Mouse (Mus musculus) cortical plate, adult 2 months (tissue): ENCODE data around the gene Stk16. TPM values are rescaled to one million over a fixed set of nuclear protein-coding genes. Genes with fewer than 3 reads are reported as not detected.
A peak's percentile ranks its signal among the peaks of the same experiment; 100 is the strongest.

Source experiments
- H3K27ac ChIP-seq: fragments of 200-500 bp; 2 replicates; pipeline ENCODE4 v1.5.1; 2012; ENCODE audit warnings: low read length, control low read depth, inconsistent platforms; ENCODE audit not compliant: insufficient read depth
- H3K4me1 ChIP-seq: fragments of 200-500 bp; 2 replicates; pipeline ENCODE4 v1.6.1; 2011; ENCODE audit warnings: low read length; ENCODE audit not compliant: control insufficient read depth, insufficient read depth
- H3K4me3 ChIP-seq: fragments of 200-500 bp; 2 replicates; pipeline ENCODE4 v1.5.1; 2011; ENCODE audit warnings: mild to moderate bottlenecking, low read length, control low read depth; ENCODE audit not compliant: insufficient read depth
- CTCF ChIP-seq: fragments of 200-500 bp; IDR thresholded peaks from 2 replicates; pipeline ENCODE4 v1.5.1; 2011; ENCODE audit warnings: mild to moderate bottlenecking, control low read depth, low read length; ENCODE audit not compliant: insufficient read depth; ENCODE audit errors: extremely low read depth
- POLR2A ChIP-seq: fragments of 200-500 bp; IDR thresholded peaks from 2 replicates; pipeline ENCODE4 v1.6.1; 2011; ENCODE audit warnings: mild to moderate bottlenecking, low read length, control low read depth; ENCODE audit not compliant: insufficient read depth; ENCODE audit errors: extremely low read depth
- polyA plus RNA-seq: library from polyadenylated mRNA; depleted of rRNA; stranded (reverse); fragments of >200 nt; gene quantifications from 2 replicates; pipeline ENCODE4 v1.2.3, GENCODE M21; 2012

Gene Stk16
- polyA plus RNA-seq, 1 experiment, result 159 TPM

DNA sequence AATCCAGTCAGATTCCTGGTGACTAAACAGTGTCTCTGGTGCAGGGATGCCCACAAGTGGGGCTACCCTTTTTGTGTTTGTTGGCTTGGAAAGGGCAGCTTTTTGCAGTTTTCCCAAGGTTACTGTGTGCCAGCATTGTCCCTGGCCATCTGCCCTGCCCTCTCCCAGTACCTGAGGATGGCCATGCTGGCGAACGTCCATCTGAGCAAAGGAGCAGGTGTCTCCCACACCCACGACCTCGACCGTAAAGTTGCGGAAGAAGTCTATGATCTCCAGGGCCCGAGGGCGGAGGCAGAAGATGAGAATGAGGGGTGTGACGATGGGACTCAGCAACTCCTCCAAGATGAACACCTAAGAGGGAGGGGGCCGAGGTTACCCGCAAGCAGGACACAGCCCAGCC, 25.1 kb upstream of the Stk16 start:
- no peak for TF ChIP-seq POLR2A
- TF ChIP-seq CTCF, result no peak
- H3K4me1 ChIP-seq, result no peaks in the 10 kb centered on the region
- no peak overlapping the region for H3K4me3 ChIP-seq
- H3K27ac ChIP-seq, result no peak overlapping the region

DNA sequence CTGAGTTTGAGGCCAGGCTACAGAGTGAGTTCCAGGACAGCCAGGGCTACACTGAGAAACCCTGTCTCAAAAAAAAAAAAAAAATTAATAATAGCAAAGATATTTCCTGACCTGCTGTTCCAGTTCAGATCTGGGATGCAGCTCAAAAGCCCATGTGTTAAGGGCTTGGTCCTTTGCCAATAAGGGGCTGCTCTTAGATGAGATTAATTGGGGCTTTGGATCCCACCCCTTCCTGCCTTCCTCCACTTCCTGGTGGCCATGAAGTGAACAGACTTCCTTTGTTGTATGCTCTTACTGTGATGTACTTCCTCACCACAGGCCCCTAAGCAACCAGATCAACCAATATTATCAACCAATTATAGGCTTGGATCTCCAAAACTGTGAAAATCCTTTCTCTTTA, 23.5 kb upstream of the Stk16 start:
- no peak overlapping the region for H3K27ac ChIP-seq
- H3K4me1 ChIP-seq, result 0 out of 2 replicates have a peak, but pooled peaks cover 1% of the 10 kb centered on the region
- no peak overlapping the region for H3K4me3 ChIP-seq
- TF ChIP-seq POLR2A (no peak), CTCF (no peak)

DNA sequence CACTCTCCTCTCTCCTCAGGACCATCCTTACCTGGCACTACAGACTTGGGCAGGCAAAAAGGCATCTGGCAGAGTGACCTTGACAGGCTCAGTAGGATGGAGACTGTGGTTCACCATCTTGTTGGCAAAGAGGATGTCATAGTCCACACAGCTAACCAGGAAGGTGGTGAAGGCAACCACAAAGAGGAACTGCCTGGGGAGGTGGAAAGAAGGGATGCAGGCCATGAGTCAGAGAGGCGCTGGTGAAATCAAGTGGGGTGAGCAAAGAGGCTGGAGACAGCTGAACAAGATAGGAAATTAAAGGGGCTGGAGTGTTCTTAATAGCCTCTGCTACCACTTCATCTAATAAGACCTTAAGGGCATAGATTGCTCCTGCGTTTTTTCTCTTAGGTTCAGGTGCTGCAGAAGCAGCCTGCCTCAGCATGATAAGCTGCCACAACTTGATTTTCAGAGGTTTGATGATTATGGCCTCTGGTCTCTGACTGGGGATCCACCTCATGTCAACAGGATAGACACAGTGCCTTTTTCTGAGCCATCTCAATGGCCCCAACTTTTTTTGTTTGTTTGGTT, 22.6 kb upstream of the Stk16 start:
- H3K27ac ChIP-seq, result no peak overlapping the region
- TF ChIP-seq CTCF, result no peak
- TF ChIP-seq POLR2A, result no peak
- no peak overlapping the region for H3K4me3 ChIP-seq
- H3K4me1 ChIP-seq, result peaks cover 1% of the 10 kb centered on the region; the same call in 1 of the 2 replicates

DNA sequence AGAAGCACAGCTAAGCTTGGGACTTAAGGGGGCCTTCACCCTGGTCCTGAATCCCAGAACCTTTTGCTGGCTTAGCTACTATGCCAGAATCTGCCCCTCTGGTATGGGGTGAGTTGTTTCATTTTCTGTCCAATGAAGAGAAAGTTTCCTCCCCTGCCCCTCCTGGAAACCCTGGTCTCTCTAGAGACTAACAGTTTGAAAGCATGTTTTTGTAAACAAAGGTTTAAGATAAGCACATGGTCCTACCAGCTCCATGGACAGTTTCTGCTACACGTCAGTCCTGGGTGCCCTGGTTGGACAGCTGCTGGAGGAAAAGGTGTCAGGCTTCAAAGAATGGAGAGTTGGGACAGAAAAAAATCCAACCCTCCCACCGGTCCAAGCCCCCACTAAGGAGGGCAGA, 20.1 kb upstream of the Stk16 start:
- no peak overlapping the region for H3K27ac ChIP-seq
- H3K4me3 ChIP-seq, result peak overlapping the region; percentile 93; the same call in 1 of the 2 replicates
- no peak for TF ChIP-seq POLR2A
- no peak for TF ChIP-seq CTCF

DNA sequence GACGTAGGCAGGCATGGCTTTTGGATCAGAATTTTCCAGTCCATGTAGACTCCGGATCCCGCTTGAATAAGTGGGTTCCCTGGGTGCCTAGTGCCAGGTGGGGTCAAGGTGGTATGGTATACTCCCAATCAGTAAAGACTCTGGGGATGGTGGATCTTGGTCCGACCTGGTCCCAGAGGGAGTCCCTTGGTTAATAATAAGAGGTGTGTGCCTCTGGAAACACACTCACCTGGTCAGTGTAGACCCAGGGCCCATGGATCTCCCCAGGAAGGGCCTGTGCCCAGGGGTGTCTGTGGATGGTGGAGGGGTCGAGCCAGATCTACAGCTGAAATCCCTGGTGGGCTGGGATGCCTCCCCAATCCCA, 19.4 kb upstream of the Stk16 start:
- TF ChIP-seq POLR2A (no peak), CTCF (no peak)
- Histone ChIP-seq H3K4me3 (peak overlapping the region; percentile 93), H3K27ac (0 out of 2 replicates have a peak overlapping the region, but pooled peaks have one; percentile 58), H3K4me1 (peaks cover 3% of the 10 kb centered on the region; the same call in 1 of the 2 replicates)

More for the DNA sequence above, 20.1 kb upstream of the Stk16 start:
- peaks cover 3% of the 10 kb centered on the region; the same call in 1 of the 2 replicates for H3K4me1 ChIP-seq

DNA sequence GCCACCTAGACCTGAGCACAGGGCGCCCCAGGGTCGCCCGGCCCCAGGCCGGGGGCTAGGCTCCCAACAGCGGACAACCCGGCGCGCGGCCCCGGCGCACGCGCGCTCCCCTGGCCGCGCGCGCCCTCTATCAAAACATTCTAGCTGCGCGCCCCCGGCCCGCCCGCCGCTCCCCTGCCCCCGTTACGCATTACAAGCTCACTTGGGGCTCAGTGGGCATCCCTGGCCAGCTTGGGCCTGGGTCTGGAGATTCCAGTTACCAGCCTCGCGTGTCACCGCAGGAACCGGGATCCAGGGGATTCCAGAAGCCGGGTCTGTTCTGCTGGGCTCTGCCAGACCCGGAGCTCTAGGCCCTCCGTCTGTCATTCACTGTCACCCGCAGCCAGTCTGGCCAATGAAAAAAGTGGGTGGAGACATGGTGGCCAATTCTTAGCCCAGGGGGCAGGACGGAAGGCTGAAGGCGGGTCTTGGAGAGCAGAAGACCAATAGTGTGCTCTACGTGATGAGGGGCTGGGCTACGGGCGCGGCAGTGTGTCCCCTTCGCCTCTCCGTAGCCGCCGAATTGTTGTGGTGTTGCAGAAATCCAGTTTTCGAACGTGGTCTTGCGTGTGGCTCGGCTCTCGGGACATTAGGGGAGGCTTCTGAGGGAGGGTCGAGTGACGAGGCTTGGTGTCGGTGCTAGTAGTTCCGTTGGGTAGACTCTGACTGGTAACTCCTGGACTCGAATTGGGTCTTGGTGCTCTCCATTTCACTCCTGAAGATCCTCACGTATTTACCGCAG, 18.8 kb upstream of the Stk16 start, which contains the start of the genes Ankzf1 and Atg9a:
Gene Ankzf1, plus strand, starts transcription at position 530 of the 781 bp plus-strand sequence.
Gene Atg9a, minus strand, starts transcription at position 575 of the 781 bp plus-strand sequence.
- Histone ChIP-seq H3K27ac (peak within 1 kb of the TSS; percentile 85), H3K4me1 (peaks cover 3% of the 10 kb centered on the region; the same call in 1 of the 2 replicates), H3K4me3 (peak within 1 kb of the TSS; percentile 93)
- no peak for TF ChIP-seq CTCF
- peak; percentile 80 for TF ChIP-seq POLR2A

DNA sequence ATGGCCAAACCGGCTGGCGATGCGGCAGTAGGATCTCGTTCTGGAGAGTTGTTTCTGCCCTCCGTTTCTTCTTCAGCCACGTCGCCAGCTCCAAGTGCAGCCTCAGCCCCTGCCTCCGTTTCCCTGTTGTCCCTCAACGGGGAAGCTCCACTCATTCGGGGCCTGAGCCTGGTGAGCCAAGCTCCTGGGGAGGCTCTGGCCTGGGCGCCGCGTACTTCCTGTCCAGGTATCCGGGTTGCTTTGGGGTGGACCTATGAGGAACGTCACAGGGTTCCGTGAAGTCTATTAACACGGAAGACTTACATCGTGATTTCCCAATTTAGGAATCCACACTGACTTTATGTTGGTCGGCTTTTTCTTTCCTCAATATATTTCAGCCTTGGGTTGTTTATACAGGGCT, 18.2 kb upstream of the Stk16 start:
- TF ChIP-seq CTCF, result no peak
- peak; percentile 14; the same call in 1 of the 2 replicates for TF ChIP-seq POLR2A
- Histone ChIP-seq H3K4me3 (peak overlapping the region; percentile 93), H3K27ac (peak overlapping the region; percentile 85), H3K4me1 (peaks cover 3% of the 10 kb centered on the region; the same call in 1 of the 2 replicates)

DNA sequence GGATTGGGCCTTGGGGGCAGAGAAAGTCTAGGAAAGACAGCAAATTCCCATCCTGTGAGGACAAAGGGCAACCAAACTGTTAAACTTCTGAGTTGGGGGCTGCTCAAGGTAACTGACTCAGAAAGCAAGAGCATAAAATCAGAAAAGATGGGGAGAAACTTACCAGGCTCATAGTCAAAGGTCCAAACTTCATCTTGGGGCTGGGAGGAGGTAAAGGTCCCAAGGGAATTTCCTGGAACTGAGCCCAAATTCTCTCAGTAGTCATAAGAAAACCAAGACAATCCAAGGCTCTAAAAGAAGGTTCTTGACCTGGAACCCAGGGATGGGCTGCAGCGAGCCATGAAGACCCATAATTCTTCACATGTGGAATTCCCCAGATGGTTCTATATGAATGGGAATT, 9.4 kb upstream of the Stk16 start:
- Histone ChIP-seq H3K27ac (no peak overlapping the region), H3K4me1 (no peaks in the 10 kb centered on the region), H3K4me3 (no peak overlapping the region)
- TF ChIP-seq POLR2A (no peak), CTCF (no peak)

DNA sequence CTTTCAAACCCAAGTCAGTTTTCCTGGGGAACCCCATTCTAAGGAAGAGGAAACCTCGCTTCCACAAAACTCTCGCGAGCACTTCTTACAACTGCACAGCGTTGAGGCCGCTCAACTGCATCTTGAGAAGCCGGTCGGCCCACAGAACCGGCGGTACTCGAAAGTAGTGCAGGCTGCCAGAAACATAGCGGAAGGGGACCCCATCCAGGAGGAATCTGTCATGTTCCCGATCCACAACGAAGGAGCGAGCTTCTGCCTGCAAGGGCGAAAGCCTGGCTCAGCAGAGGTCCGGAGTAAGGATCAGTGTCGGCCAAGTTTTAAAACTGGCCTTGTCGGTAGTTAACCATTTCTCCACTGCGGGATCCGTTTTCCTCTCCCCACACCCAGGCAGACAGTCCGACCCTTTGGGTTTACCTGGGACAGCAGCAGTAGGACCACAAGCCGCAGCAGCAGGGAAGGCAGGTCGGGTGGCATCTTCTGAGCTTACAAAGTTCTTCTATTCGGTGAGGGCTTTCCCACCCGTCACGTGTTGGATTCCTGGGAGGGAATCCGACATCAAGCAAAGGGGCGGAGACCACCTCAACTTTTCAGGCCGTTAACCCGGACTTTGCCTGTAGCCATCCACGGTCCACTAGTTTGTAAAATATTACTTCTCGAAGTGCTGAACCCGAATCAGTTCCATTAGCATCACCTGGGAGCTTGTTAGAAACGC, 1.5 kb upstream of the Stk16 start:
- no peak overlapping the region for H3K27ac ChIP-seq
- no peak for TF ChIP-seq CTCF
- no peak for TF ChIP-seq POLR2A
- peak overlapping the region; percentile 40 for H3K4me3 ChIP-seq
- peaks cover 7% of the 10 kb centered on the region; the same call in 1 of the 2 replicates for H3K4me1 ChIP-seq
